Mouse (Mus musculus): ENCODE results near the gene Sema3a. TPM values are rescaled to one million over a fixed set of nuclear protein-coding genes. Genes with fewer than 3 reads are reported as not detected.

Gene Sema3a
- 0.42 and 0.62 TPM in 2 replicates for total RNA-seq (2012; rRNA removed)

GRCm38 (mm10) chr5:13125241-13125692 lies at the start of gene Sema3a:
TSS of gene Sema3a (plus strand) at chr5:13125414.
- Histone ChIP-seq H3K9ac (ENCODE audit: insufficient read depth, low read depth, low read length, poor library complexity, severe bottlenecking) (no peak within 1 kb of the TSS), H3K4me1 (ENCODE audit: control insufficient read depth in 2 of 2, insufficient read depth in 2 of 2, low read length in 2 of 2, poor library complexity in 1 of 2) (no peaks in the 10 kb centered on the region), H3K27ac (ENCODE audit: insufficient read depth, low read depth, low read length, poor library complexity, severe bottlenecking) (no peak within 1 kb of the TSS), H3K4me3 (ENCODE audit: insufficient read depth in 1 of 2, low read depth in 1 of 2, low read length in 2 of 2, poor library complexity in 1 of 2, severe bottlenecking in 1 of 2) (no peak within 1 kb of the TSS), H3K9me3 (ENCODE audit: control insufficient read depth, insufficient read depth, low read depth, low read length) (no peaks in the 10 kb centered on the region), H3K36me3 (ENCODE audit: control insufficient read depth, insufficient read depth, low read length, poor library complexity, severe bottlenecking) (no peaks in the 10 kb centered on the region)
- TF ChIP-seq ZC3H11A (IDR thresholded peaks at IDR 0.05; ENCODE audit: borderline replicate concordance, low read depth, low read length): no peak
- no peak for TF ChIP-seq MAFK (IDR thresholded peaks at IDR 0.05; ENCODE audit: insufficient read depth, low read depth, low read length)
- no peak for TF ChIP-seq HCFC1 (IDR thresholded peaks at IDR 0.05; ENCODE audit: borderline replicate concordance, insufficient read depth, low read length)
- no peak for TF ChIP-seq CHD2 (IDR thresholded peaks at IDR 0.05; ENCODE audit: low read depth, low read length)
- TF ChIP-seq ZNF384 (IDR thresholded peaks at IDR 0.05; ENCODE audit: low read depth, low read length): no peak
- peak; percentile 12 for DNase-seq (ENCODE audit: low read depth, low spot score)
- in situ Hi-C loops (cut with MboI; ENCODE audit: low sequenced_read_pairs in 2 of 2, unreplicated experiment in 2 of 2): no loop called here

GRCm38 (mm10) chr5:13084777-13085439 lies 40.3 kb upstream of the Sema3a start:
- Histone ChIP-seq H3K36me3 (ENCODE audit: control insufficient read depth, insufficient read depth, low read length, poor library complexity, severe bottlenecking) (no peaks in the 10 kb centered on the region), H3K9me3 (ENCODE audit: control insufficient read depth, insufficient read depth, low read depth, low read length) (no peaks in the 10 kb centered on the region), H3K4me3 (ENCODE audit: insufficient read depth in 1 of 2, low read depth in 1 of 2, low read length in 2 of 2, poor library complexity in 1 of 2, severe bottlenecking in 1 of 2) (no peak overlapping the region), H3K27ac (ENCODE audit: insufficient read depth, low read depth, low read length, poor library complexity, severe bottlenecking) (no peak overlapping the region), H3K9ac (ENCODE audit: insufficient read depth, low read depth, low read length, poor library complexity, severe bottlenecking) (no peak overlapping the region), H3K4me1 (ENCODE audit: control insufficient read depth in 2 of 2, insufficient read depth in 2 of 2, low read length in 2 of 2, poor library complexity in 1 of 2) (no peaks in the 10 kb centered on the region)
- TF ChIP-seq MAFK (IDR thresholded peaks at IDR 0.05; ENCODE audit: insufficient read depth, low read depth, low read length): no peak
- in situ Hi-C loops (cut with MboI; ENCODE audit: low sequenced_read_pairs in 2 of 2, unreplicated experiment in 2 of 2): no loop called here
- no peak for DNase-seq (ENCODE audit: low read depth, low spot score)

- no peak for DNase-seq (ENCODE audit: low read depth, low spot score)
- Histone ChIP-seq H3K9me3 (ENCODE audit: control insufficient read depth, insufficient read depth, low read depth, low read length) (no peaks in the 10 kb centered on the region), H3K36me3 (ENCODE audit: control insufficient read depth, insufficient read depth, low read length, poor library complexity, severe bottlenecking) (no peaks in the 10 kb centered on the region), H3K27ac (ENCODE audit: insufficient read depth, low read depth, low read length, poor library complexity, severe bottlenecking) (no peak overlapping the region), H3K4me3 (ENCODE audit: insufficient read depth in 1 of 2, low read depth in 1 of 2, low read length in 2 of 2, poor library complexity in 1 of 2, severe bottlenecking in 1 of 2) (no peak overlapping the region), H3K4me1 (ENCODE audit: control insufficient read depth in 2 of 2, insufficient read depth in 2 of 2, low read length in 2 of 2, poor library complexity in 1 of 2) (no peaks in the 10 kb centered on the region), H3K9ac (ENCODE audit: insufficient read depth, low read depth, low read length, poor library complexity, severe bottlenecking) (no peak overlapping the region)
- TF ChIP-seq ZC3H11A (IDR thresholded peaks at IDR 0.05; ENCODE audit: borderline replicate concordance, low read depth, low read length): no peak
- TF ChIP-seq HCFC1 (IDR thresholded peaks at IDR 0.05; ENCODE audit: borderline replicate concordance, insufficient read depth, low read length): no peak
- no peak for TF ChIP-seq MAFK (IDR thresholded peaks at IDR 0.05; ENCODE audit: insufficient read depth, low read depth, low read length)
- TF ChIP-seq CHD2 (IDR thresholded peaks at IDR 0.05; ENCODE audit: low read depth, low read length): no peak
- TF ChIP-seq ZNF384 (IDR thresholded peaks at IDR 0.05; ENCODE audit: low read depth, low read length): no peak
- in situ Hi-C loops (cut with MboI; ENCODE audit: low sequenced_read_pairs in 2 of 2, unreplicated experiment in 2 of 2): no loop called here
These were observed 34.8 kb upstream of the Sema3a start for GRCm38 (mm10) chr5:13090431-13090830.

GRCm38 (mm10) chr5:13109522-13109921 lies 15.7 kb upstream of the Sema3a start:
- no peak for DNase-seq (ENCODE audit: low read depth, low spot score)
- no peak overlapping the region for H3K4me3 ChIP-seq (ENCODE audit: insufficient read depth in 1 of 2, low read depth in 1 of 2, low read length in 2 of 2, poor library complexity in 1 of 2, severe bottlenecking in 1 of 2)
- no peaks in the 10 kb centered on the region for H3K4me1 ChIP-seq (ENCODE audit: control insufficient read depth in 2 of 2, insufficient read depth in 2 of 2, low read length in 2 of 2, poor library complexity in 1 of 2)
- TF ChIP-seq HCFC1 (IDR thresholded peaks at IDR 0.05; ENCODE audit: borderline replicate concordance, insufficient read depth, low read length) (no peak), ZC3H11A (IDR thresholded peaks at IDR 0.05; ENCODE audit: borderline replicate concordance, low read depth, low read length) (no peak), CHD2 (IDR thresholded peaks at IDR 0.05; ENCODE audit: low read depth, low read length) (no peak), MAFK (IDR thresholded peaks at IDR 0.05; ENCODE audit: insufficient read depth, low read depth, low read length) (no peak), ZNF384 (IDR thresholded peaks at IDR 0.05; ENCODE audit: low read depth, low read length) (no peak)
- H3K36me3 ChIP-seq (ENCODE audit: control insufficient read depth, insufficient read depth, low read length, poor library complexity, severe bottlenecking): no peaks in the 10 kb centered on the region
- in situ Hi-C loops (cut with MboI; ENCODE audit: low sequenced_read_pairs in 2 of 2, unreplicated experiment in 2 of 2): no loop called here
- H3K9ac ChIP-seq (ENCODE audit: insufficient read depth, low read depth, low read length, poor library complexity, severe bottlenecking): no peak overlapping the region
- no peaks in the 10 kb centered on the region for H3K9me3 ChIP-seq (ENCODE audit: control insufficient read depth, insufficient read depth, low read depth, low read length)
- no peak overlapping the region for H3K27ac ChIP-seq (ENCODE audit: insufficient read depth, low read depth, low read length, poor library complexity, severe bottlenecking)

- Histone ChIP-seq H3K27ac (ENCODE audit: insufficient read depth, low read depth, low read length, poor library complexity, severe bottlenecking) (no peak overlapping the region), H3K9ac (ENCODE audit: insufficient read depth, low read depth, low read length, poor library complexity, severe bottlenecking) (no peak overlapping the region), H3K9me3 (ENCODE audit: control insufficient read depth, insufficient read depth, low read depth, low read length) (no peaks in the 10 kb centered on the region), H3K4me3 (ENCODE audit: insufficient read depth in 1 of 2, low read depth in 1 of 2, low read length in 2 of 2, poor library complexity in 1 of 2, severe bottlenecking in 1 of 2) (no peak overlapping the region), H3K36me3 (ENCODE audit: control insufficient read depth, insufficient read depth, low read length, poor library complexity, severe bottlenecking) (no peaks in the 10 kb centered on the region), H3K4me1 (ENCODE audit: control insufficient read depth in 2 of 2, insufficient read depth in 2 of 2, low read length in 2 of 2, poor library complexity in 1 of 2) (no peaks in the 10 kb centered on the region)
- no peak for DNase-seq (ENCODE audit: low read depth, low spot score)
- in situ Hi-C loops (cut with MboI; ENCODE audit: low sequenced_read_pairs in 2 of 2, unreplicated experiment in 2 of 2): no loop called here
- no peak for TF ChIP-seq ZNF384 (IDR thresholded peaks at IDR 0.05; ENCODE audit: low read depth, low read length)
These were observed 8.0 kb upstream of the Sema3a start for GRCm38 (mm10) chr5:13117236-13117635.

All from ES-E14 (cell line).